Mouse (Mus musculus): ENCODE data around the gene Fam241a.

Fam241a gene

GRCm38 (mm10) chr3:127834040-127834439 is 62.1 kb downstream of the Fam241a start:
- no peak for DNase-seq

GRCm38 (mm10) chr3:127831079-127831478 is 65.0 kb downstream of the Fam241a start:
- DNase-seq: no peak

GRCm38 (mm10) chr3:127830183-127830582 is 65.9 kb downstream of the Fam241a start:
- DNase-seq: no peak

- peak; percentile 56 for DNase-seq
Observed at GRCm38 (mm10) chr3:127827123-127827522, 69.0 kb downstream of the Fam241a start.

- no peak for DNase-seq
Observed at GRCm38 (mm10) chr3:127826503-127826902, 69.6 kb downstream of the Fam241a start.

- DNase-seq: no peak
Observed at GRCm38 (mm10) chr3:127823886-127824863, 71.9 kb downstream of the Fam241a start.

- no peak for DNase-seq
Observed at GRCm38 (mm10) chr3:127821209-127821608, 74.9 kb downstream of the Fam241a start.

- DNase-seq: no peak
Observed at GRCm38 (mm10) chr3:127820400-127820799, 75.7 kb downstream of the Fam241a start.
